Mouse (Mus musculus) forebrain, embryonic 16.5 days (tissue): Measurements from ENCODE around the gene Lkaaear1. TPM values are rescaled to one million over a fixed set of nuclear protein-coding genes. Genes with fewer than 3 reads are reported as not detected.

Source experiments
- ATAC-seq: fragments of 200-750 bp; cut with Nextera tagmentation; 2 replicates; pipeline ENCODE4 v1.8.0; 2017; ENCODE audit warnings: mild to moderate bottlenecking, moderate library complexity
- H3K27ac ChIP-seq: fragments of 300-500 bp; sonication (generic); 2 replicates; pipeline ENCODE4 v1.5.1; 2014; ENCODE audit warnings: low read length, control low read depth
- H3K27me3 ChIP-seq: fragments of 300-500 bp; sonication (generic); replicated peaks from 2 replicates; pipeline ENCODE4 v1.6.1; 2014; ENCODE audit warnings: low read length; ENCODE audit not compliant: control insufficient read depth, insufficient read depth
- H3K36me3 ChIP-seq: fragments of 300-500 bp; sonication (generic); 2 replicates; pipeline ENCODE4 v1.6.1; 2014; ENCODE audit not compliant: control insufficient read depth, insufficient read depth
- H3K4me1 ChIP-seq: fragments of 300-500 bp; sonication (generic); replicated peaks from 2 replicates; pipeline ENCODE4 v1.6.1; 2014; ENCODE audit warnings: low read length; ENCODE audit not compliant: control insufficient read depth, insufficient read depth
- H3K4me2 ChIP-seq: fragments of 300-500 bp; sonication (generic); 2 replicates; pipeline ENCODE4 v1.6.1; 2014; ENCODE audit warnings: mild to moderate bottlenecking, low read length, control low read depth
- H3K4me3 ChIP-seq: fragments of 300-500 bp; sonication (generic); replicated peaks from 2 replicates; pipeline ENCODE4 v1.5.1; 2014; ENCODE audit warnings: mild to moderate bottlenecking, low read length, control low read depth
- H3K9ac ChIP-seq: fragments of 300-500 bp; sonication (generic); replicated peaks from 2 replicates; pipeline ENCODE4 v1.6.1; 2014; ENCODE audit warnings: low read depth, low read length, control low read depth
- H3K9me3 ChIP-seq: fragments of 300-500 bp; sonication (generic); 2 replicates; pipeline ENCODE4 v1.6.1; 2016; ENCODE audit warnings: low read length; ENCODE audit not compliant: control insufficient read depth
- WGBS: fragments of 180-500 bp; shearing (Covaris S2); extraction: QIAGEN DNeasy Blood & Tissue Kit; methylation state at CpG from one replicate; pipeline ENCODE4 v1.1.7; 2014; 5-methylcytosine and 5-hydroxymethylcytosine counted together
- polyA plus RNA-seq: library from polyadenylated mRNA; unstranded; fragments of >200 nt; fragmentation: Nextera tagmentation; extraction: Ambion mirVana; gene quantifications from 2 replicates; pipeline ENCODE4 v1.2.1, GENCODE M21; 2015

Gene Lkaaear1
- polyA plus RNA-seq, 1 experiment from 2014 or later: not detected

GRCm38 (mm10) chr2:181670285-181670912, 27.8 kb downstream of the Lkaaear1 start:
- H3K27ac ChIP-seq: no peak overlapping the region
- 0 out of 2 replicates have a peak overlapping the region, but pooled peaks have one; percentile 17 for H3K9ac ChIP-seq
- peaks cover 15% of the 10 kb centered on the region for H3K4me1 ChIP-seq
- H3K27me3 ChIP-seq: peaks cover 53% of the 10 kb centered on the region
- H3K4me3 ChIP-seq: peak overlapping the region; percentile 46
- H3K9me3 ChIP-seq: no peaks in the 10 kb centered on the region
- WGBS: 4% methylated on average over 56 of the region's 56 CpGs
- H3K36me3 ChIP-seq: no peaks in the 10 kb centered on the region
- H3K4me2 ChIP-seq: peak overlapping the region; percentile 61
- ATAC-seq: no peak

GRCm38 (mm10) chr2:181663298-181663630, 35.0 kb downstream of the Lkaaear1 start:
- no peak overlapping the region for H3K4me2 ChIP-seq
- no peak for ATAC-seq
- no peaks in the 10 kb centered on the region for H3K27me3 ChIP-seq
- WGBS: 38% methylated on average over 4 of the region's 4 CpGs
- H3K36me3 ChIP-seq: no peaks in the 10 kb centered on the region
- no peaks in the 10 kb centered on the region for H3K9me3 ChIP-seq
- no peak overlapping the region for H3K9ac ChIP-seq
- H3K4me3 ChIP-seq: no peak overlapping the region
- no peaks in the 10 kb centered on the region for H3K4me1 ChIP-seq
- H3K27ac ChIP-seq: no peak overlapping the region

- ATAC-seq: no peak
- 90% methylated on average over 3 of the region's 3 CpGs for WGBS
- H3K36me3 ChIP-seq: no peaks in the 10 kb centered on the region
- H3K9ac ChIP-seq: no peak overlapping the region
- H3K27ac ChIP-seq: no peak overlapping the region
- H3K4me2 ChIP-seq: no peak overlapping the region
- H3K9me3 ChIP-seq: no peaks in the 10 kb centered on the region
- H3K4me3 ChIP-seq: no peak overlapping the region
- no peaks in the 10 kb centered on the region for H3K4me1 ChIP-seq
- H3K27me3 ChIP-seq: no peaks in the 10 kb centered on the region
Observed at GRCm38 (mm10) chr2:181662620-181663297, 35.5 kb downstream of the Lkaaear1 start.

GRCm38 (mm10) chr2:181659609-181660055, 38.6 kb downstream of the Lkaaear1 start:
- ATAC-seq: peak; percentile 83
- Histone ChIP-seq H3K27ac (no peak overlapping the region), H3K27me3 (no peaks in the 10 kb centered on the region), H3K9ac (no peak overlapping the region), H3K36me3 (peaks cover 13% of the 10 kb centered on the region), H3K4me3 (no peak overlapping the region), H3K9me3 (no peaks in the 10 kb centered on the region), H3K4me1 (no peaks in the 10 kb centered on the region), H3K4me2 (no peak overlapping the region)
- WGBS: 8% methylated on average over 9 of the region's 9 CpGs

- no peak; the same call in 1 of the 2 replicates for ATAC-seq
- no peaks in the 10 kb centered on the region for H3K9me3 ChIP-seq
- H3K27ac ChIP-seq: no peak overlapping the region
- H3K4me1 ChIP-seq: no peaks in the 10 kb centered on the region
- H3K27me3 ChIP-seq: no peaks in the 10 kb centered on the region
- H3K36me3 ChIP-seq: peaks cover 13% of the 10 kb centered on the region
- H3K9ac ChIP-seq: no peak overlapping the region
- H3K4me2 ChIP-seq: no peak overlapping the region
- WGBS: 33% methylated on average over 17 of the region's 17 CpGs
- no peak overlapping the region for H3K4me3 ChIP-seq
Observed at GRCm38 (mm10) chr2:181658930-181659555, 39.2 kb downstream of the Lkaaear1 start.

- 89% methylated on average over 7 of the region's 7 CpGs for WGBS
- H3K27ac ChIP-seq: no peak overlapping the region
- no peaks in the 10 kb centered on the region for H3K27me3 ChIP-seq
- H3K9ac ChIP-seq: no peak overlapping the region
- H3K36me3 ChIP-seq: peaks cover 13% of the 10 kb centered on the region
- H3K4me2 ChIP-seq: no peak overlapping the region
- H3K4me3 ChIP-seq: no peak overlapping the region
- no peaks in the 10 kb centered on the region for H3K4me1 ChIP-seq
- no peaks in the 10 kb centered on the region for H3K9me3 ChIP-seq
- no peak for ATAC-seq
Observed at GRCm38 (mm10) chr2:181658528-181658927, 39.7 kb downstream of the Lkaaear1 start.

GRCm38 (mm10) chr2:181657441-181657840, 40.8 kb downstream of the Lkaaear1 start:
- no peaks in the 10 kb centered on the region for H3K4me1 ChIP-seq
- H3K27ac ChIP-seq: no peak overlapping the region
- H3K9ac ChIP-seq: no peak overlapping the region
- ATAC-seq: no peak
- H3K9me3 ChIP-seq: no peaks in the 10 kb centered on the region
- no peak overlapping the region for H3K4me2 ChIP-seq
- H3K27me3 ChIP-seq: no peaks in the 10 kb centered on the region
- 76% methylated on average over 2 of the region's 2 CpGs for WGBS
- H3K36me3 ChIP-seq: peaks cover 22% of the 10 kb centered on the region
- H3K4me3 ChIP-seq: no peak overlapping the region

GRCm38 (mm10) chr2:181656734-181657133, 41.5 kb downstream of the Lkaaear1 start, which contains the start of gene Gm29797:
Gene Gm29797 (plus strand): TSS chr2:181657034.
- no peaks in the 10 kb centered on the region for H3K27me3 ChIP-seq
- H3K9ac ChIP-seq: no peak within 1 kb of the TSS
- H3K9me3 ChIP-seq: no peaks in the 10 kb centered on the region
- WGBS: 79% methylated on average over 3 of the region's 3 CpGs
- ATAC-seq: no peak
- H3K4me2 ChIP-seq: no peak within 1 kb of the TSS
- H3K27ac ChIP-seq: no peak within 1 kb of the TSS
- H3K36me3 ChIP-seq: peaks cover 27% of the 10 kb centered on the region
- H3K4me1 ChIP-seq: no peaks in the 10 kb centered on the region
- no peak within 1 kb of the TSS for H3K4me3 ChIP-seq

- Histone ChIP-seq H3K27ac (no peak overlapping the region), H3K4me1 (no peaks in the 10 kb centered on the region), H3K27me3 (no peaks in the 10 kb centered on the region), H3K4me3 (no peak overlapping the region), H3K9me3 (no peaks in the 10 kb centered on the region), H3K9ac (no peak overlapping the region), H3K36me3 (peaks cover 44% of the 10 kb centered on the region), H3K4me2 (no peak overlapping the region)
- ATAC-seq: no peak
- WGBS: 79% methylated on average over 1 of the region's 1 CpGs
Observed at GRCm38 (mm10) chr2:181653523-181653922, 44.7 kb downstream of the Lkaaear1 start.
